Mouse (Mus musculus): ENCODE measurements around the gene Mettl5.
"Not testable (repeated sequence)": the region's sequence is repeated elsewhere in the genome, so short reads cannot be mapped to it uniquely, and the experiment has no call there.

Mettl5 gene

DNA sequence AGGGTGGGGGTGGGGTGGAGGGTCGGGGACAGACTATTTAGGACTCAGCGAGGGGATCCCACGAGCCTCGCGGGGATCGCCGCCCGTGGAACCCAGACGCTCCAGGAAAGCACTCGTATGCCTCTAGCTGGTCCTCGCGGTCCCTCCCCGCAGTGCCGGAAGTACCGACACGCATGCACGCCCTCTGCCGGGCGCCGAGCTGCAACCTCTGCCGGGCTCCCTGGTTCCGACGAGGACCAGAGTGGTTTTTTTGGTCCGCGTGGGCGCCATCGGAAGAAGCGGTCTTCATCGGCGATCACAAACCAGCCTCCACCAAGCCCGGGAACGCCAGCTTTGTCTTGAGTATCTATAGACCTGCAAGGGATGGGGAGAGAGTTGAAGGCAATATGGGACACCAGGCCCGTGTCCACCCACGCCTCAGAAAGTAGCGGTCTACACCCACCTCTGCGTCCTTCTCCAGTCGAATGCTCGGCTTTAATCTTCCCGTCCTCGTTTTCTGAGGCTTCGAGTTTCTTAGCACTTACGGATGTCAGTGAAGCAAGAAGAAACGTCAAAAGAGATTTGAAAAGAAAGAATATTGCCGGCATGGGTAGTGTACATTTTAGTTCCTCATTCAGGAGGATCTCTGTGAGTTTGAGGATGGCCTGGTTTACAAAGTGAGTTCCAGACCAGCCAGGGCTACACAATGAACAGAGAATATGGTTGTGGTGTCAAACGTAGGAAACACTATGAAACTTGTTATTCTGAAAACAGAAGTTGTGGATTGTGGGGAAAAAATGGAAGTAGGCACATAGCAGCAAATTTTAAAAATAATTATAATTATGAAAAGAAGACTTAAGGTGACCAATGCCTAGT is at the start of gene Mettl5:
Mettl5 (minus strand) TSS at position 165 of the 855 bp plus-strand sequence.
- peak; percentile 89 for DNase-seq (ENCODE audit: low read depth)

- DNase-seq (ENCODE audit: low read depth) = no peak
Observed at GRCm38 (mm10) chr2:69924943-69925342, 39.5 kb upstream of the Mettl5 start.

DNA sequence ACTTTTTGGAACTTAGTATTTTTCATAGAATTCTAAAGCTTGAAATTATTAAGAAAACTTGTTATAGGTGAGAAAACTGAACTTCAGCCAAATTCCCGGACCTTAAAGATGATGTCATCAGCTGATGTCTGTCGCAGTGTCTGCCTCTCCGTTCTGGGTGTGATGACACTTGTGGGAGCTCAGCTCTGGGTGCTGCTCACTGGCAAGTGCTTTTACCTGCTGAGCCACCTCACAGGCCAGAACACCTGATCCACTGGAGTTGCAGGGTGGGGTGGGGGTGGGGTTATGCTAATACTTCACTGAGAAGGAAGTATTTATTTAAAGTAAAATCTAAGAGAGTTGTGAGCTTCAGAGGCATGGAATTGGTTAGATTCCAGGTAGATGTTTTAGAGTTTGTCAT is 31.9 kb upstream of the Mettl5 start:
- no peak for DNase-seq (ENCODE audit: low read depth)

GRCm38 (mm10) chr2:69912801-69913200 is 27.4 kb upstream of the Mettl5 start:
- no peak for DNase-seq (ENCODE audit: low read depth)

DNA sequence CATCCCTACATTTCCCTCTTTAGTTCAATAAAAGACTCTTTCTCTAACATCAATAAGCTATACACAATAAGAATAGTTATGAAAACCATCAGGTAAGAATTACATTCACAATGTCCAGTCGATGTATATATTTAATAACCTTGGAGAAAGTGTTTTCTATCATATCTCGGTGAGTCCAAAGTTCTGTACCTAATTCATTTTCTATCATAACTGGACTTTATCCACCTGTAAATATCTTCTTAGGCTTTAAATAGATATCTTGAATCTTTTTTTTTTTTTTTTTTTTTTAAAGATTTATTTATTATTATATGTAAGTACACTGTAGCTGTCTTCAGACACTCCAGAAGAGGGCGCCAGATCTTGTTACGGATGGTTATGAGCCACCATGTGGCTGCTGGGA is 22.0 kb upstream of the Mettl5 start:
- DNase-seq (ENCODE audit: low read depth) = not testable (repeated sequence)

- no peak for DNase-seq (ENCODE audit: low read depth)
Observed at GRCm38 (mm10) chr2:69903541-69903940, 18.1 kb upstream of the Mettl5 start.

- DNase-seq (ENCODE audit: low read depth) = peak; percentile 85
Observed at GRCm38 (mm10) chr2:69897618-69898575, 12.5 kb upstream of the Mettl5 start.

DNA sequence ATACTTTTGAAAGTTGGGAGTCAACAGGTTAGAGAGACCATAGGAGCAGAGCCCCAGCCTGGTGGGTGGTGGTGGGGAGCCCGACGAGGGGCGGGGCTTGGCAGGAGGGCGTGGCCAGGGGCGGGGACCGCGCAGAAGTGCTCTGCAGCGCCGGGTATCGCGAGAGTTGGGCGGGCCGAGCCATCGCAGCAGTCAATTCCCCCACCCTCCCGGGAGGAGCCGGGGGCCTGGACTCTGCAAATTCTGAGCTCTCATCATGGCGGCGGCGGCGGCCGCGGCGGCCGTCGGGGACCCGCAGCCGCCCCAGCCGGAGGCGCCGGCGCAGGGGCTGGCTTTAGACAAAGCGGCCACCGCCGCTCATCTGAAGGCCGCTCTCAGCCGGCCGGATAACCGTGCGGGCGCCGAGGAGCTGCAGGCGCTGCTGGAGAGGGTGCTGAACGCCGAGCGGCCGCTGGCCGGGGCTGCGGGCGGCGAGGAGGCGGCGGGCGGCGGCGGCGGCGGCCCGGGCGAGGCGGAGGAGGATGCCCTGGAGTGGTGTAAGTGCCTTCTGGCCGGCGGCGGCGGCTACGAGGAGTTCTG is 11.7 kb upstream of the Mettl5 start, which contains the start of gene Ubr3:
Ubr3 (plus strand) TSS at position 208 of the 579 bp plus-strand sequence.
- DNase-seq (ENCODE audit: low read depth) = peak; percentile 96

DNA sequence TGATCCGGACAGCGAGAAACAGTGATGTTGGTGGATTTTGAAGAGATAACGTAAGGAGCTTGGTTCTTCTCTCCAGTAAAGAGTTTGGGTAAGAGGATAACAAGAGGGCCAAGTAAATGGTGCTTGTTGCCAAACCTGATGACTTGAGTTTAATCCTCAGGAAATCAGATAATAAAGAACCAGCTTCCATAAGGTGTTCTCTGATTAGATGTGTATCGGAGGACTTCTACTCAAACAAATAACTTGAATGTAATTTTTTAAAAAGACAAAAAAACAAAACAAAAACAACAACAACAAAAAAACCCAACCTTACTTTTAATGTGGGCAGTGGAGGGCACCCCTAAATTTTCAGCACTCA is 10.8 kb upstream of the Mettl5 start:
- no peak for DNase-seq (ENCODE audit: low read depth)

DNA sequence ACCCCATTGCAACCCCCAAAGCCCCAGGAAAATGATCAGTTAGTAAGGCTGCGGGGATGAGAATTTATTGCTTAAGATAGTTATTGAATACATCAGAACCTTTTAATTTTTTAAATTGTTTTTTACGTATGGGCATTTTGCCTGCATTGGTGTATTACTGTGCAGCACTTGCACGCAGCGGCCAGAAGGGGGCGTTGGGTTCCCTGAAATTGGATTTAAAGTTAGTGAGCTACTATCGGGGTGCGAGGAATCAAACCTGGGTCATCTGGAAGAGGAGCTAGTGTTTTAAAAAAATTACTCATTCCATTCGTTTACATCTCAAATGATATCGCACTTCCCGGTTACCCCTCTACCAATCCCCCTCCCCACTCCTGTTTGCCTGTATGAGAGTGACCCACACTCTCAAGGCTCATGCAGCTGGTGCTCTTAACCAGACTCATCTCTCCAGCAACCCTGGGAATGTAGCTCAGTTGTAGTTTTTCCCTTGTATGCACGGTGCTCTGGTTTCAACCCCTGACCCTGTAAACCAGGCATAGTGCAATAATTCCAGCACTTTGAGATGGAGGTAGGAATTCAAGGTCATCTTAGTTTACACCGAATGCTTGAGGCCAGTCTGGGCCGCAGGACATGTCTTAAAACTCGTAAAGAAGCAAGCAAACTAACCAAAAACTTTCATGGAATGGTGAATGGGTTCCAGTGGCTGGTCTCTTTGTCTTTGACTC is 10.2 kb upstream of the Mettl5 start:
- DNase-seq (ENCODE audit: low read depth) = peak; percentile 52

DNA sequence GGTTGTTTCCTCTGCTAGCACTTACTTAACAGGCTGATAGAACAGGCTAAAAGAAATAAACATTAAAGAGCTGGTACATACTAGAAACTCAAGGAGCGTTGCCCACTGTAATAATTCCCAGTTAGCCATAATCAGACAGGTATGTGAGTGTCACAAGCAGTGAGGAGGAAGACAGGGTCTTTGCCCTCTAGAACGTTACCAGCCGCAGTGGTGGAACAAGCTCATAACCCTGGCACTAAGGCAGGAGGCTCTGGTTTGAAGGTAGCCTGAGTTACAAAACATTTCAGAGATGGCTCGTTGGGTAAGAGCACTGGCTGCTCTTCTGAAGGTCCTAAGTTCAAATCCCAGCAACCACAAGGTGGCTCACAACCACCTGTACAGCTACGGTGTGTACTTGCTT is 8.5 kb upstream of the Mettl5 start:
- no peak for DNase-seq (ENCODE audit: low read depth)

DNA sequence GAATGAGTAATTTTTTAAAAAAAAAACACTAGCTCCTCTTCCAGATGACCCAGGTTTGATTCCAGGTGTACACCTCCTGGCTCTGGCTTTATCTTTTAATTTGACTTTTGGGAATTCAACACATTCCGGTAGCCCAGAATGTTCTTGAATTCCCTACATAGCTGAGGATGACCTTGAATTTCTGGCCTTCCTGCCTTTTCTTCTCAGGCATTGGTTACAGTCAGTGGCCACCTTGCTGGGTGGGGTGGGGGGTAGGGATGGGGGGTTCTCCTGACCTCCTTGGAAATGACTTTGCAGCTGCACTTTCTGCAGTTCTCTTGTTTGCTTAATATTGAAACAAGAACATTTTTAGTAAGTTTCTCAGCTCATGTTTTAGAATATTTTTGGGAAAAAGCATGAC is 7.7 kb upstream of the Mettl5 start:
- no peak for DNase-seq (ENCODE audit: low read depth)

- DNase-seq (ENCODE audit: low read depth) = peak; percentile 69
Observed at GRCm38 (mm10) chr2:69890843-69891242, 5.4 kb upstream of the Mettl5 start.

GRCm38 (mm10) chr2:69888957-69889356 is 3.5 kb upstream of the Mettl5 start:
- no peak for DNase-seq (ENCODE audit: low read depth)

- DNase-seq (ENCODE audit: low read depth) = no peak
Observed at GRCm38 (mm10) chr2:69885050-69885449, 365 bp downstream of the Mettl5 start.

DNA sequence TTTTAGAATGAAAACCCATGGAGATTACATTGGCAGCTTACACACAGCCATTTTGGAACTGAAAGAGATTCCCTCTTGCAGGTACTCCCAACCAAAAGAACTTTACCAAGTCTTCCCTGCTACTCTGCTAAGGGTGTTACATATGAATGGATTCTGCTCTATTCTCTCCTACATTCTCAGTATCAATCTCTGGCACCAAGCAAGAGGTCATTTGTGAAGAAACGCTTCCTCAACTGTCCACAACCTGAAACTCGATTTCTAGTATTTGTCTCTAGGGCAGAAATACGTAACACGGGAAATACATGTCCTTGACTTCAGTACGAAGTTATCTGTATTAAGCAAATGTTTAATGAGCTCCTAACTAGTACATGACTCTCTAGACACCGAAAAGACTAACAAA is 834 bp downstream of the Mettl5 start:
- DNase-seq (ENCODE audit: low read depth) = peak; percentile 46

- DNase-seq (ENCODE audit: low read depth) = peak; percentile 64
Observed at GRCm38 (mm10) chr2:69883990-69884391, 1.4 kb downstream of the Mettl5 start.

DNA sequence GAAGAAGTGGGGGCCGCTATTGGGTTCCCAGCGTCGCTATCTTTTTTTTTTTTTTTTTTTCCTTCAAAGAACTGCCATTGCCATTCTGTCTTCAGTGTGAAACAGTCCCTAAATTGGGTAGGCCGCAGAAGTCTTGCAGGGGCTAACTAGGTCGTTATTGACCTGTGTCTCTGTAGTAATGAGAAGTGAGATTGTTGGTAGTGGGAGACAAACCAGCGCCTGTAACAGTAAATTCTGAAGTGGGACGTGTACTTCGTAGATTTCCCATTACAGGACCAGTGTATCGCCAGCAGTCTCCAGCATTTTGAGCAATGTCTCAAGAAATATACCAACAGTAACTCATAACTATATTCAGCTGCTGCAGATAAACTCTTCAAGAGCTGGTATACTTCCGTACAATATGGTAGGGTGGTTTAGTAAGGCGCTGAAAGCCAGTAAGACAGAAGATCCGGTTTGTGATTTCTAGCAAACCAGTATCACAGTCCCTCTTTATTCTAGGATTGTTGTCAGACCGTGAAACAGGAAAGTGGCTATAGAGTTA is 23.2 kb downstream of the Mettl5 start:
- peak; percentile 54 for DNase-seq (ENCODE audit: low read depth)

DNA sequence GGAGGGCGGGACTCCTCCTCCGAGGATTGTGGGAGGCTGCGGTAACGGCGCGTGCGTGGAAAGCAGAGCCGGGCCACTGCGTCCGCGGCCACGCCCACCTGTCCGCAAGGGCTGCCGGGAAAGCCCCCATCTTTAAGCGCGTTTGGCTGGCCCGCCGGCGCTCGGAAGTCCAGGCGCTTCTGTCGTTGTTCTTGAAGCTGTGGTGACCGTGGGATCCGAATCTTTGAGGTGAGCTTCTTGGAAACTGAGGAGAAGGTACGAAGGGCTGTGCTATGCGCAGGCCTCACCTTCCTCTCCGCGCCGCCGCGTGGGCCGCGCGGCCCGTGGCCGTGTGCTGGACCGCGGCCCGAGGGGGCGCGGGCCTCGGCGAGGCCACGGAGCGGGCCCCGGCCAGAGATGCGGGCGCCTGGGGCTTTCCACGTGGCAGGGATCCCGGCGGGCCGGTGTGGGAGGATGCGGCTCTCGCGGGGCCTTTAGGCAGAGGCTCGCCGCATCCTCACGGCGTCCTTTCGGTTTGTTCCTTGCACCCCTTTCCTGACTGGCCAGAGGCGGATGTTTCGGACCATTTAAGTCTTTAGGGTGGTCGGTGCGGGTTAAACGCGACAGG is 23.8 kb downstream of the Mettl5 start, which contains the start of gene Ssb:
Ssb (plus strand) TSS at position 78 of the 607 bp plus-strand sequence.
- peak; percentile 92 for DNase-seq (ENCODE audit: low read depth)

GRCm38 (mm10) chr2:69860972-69861452 is 24.4 kb downstream of the Mettl5 start:
- peak; percentile 85 for DNase-seq (ENCODE audit: low read depth)

GRCm38 (mm10) chr2:69857882-69858281 is 27.5 kb downstream of the Mettl5 start:
- DNase-seq (ENCODE audit: low read depth) = peak; percentile 69
